Mouse (Mus musculus): ENCODE measurements around the gene Zfp790. TPM values are rescaled to one million over a fixed set of nuclear protein-coding genes. Genes with fewer than 3 reads are reported as not detected.

Zfp790 gene
- total RNA-seq (2021): 10 to 100 TPM; 21.5 to 24.0 TPM

DNA sequence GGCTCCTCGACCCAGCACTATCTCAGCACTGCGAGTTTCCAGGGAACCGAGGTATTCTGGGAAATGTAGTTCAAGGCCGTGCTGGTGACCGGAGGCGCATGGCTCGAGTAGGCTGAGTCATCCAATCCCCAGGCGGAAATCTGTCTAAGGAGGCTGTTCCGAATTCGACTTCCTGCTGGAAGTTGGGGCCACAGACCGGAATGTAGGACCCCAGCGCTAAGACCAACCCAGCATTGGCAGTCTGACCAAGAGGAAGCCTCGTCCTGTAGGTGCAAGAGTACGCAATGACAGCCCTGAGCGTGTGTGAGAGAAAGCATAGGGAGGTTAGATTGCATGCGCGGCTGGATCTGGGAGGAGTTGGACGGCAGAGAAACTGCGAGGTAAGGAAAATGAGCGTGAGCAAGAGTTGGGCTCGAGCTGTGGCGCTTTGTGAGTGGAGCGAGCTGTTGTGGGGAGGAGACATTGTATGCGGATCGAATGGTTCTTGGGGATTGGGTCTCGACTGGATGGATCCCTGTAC is at the start of gene Zfp790:
Gene Zfp790 (plus strand): TSS at position 205 of the 520 bp plus-strand sequence.
- peak; percentile 89 to 91 for DNase-seq

DNA sequence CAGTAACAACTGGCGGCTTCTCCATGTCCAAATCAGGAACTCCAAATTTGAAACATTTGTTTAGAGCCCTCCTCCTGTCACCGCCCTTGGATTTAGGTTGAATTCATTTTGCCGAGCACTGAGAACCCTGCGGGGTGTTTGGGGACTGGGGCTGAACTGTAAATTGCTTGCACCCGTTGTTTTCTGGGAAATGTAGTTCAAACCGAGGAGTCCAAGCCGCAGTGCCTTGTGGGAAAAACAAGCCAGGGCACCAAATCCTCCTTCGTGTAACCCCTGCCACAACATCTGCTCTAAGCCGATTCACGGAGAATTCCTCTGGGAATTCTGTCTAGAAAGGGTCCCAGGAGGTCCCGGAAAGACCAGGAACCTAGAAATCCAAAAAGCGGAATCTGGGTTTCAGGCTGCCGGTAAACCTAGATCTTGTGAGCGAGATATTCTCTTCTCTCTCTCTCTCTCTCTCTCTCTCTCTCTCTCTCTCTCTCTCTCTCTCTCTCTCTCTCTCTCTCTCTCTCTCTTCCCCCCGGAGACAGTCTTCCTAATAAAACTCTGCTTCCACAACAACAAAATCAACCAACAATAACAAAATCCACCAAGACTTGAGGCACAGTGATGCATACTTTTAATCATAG is 48.7 kb upstream of the Zfp790 start:
- DNase-seq: peak; percentile 84 to 85

DNA sequence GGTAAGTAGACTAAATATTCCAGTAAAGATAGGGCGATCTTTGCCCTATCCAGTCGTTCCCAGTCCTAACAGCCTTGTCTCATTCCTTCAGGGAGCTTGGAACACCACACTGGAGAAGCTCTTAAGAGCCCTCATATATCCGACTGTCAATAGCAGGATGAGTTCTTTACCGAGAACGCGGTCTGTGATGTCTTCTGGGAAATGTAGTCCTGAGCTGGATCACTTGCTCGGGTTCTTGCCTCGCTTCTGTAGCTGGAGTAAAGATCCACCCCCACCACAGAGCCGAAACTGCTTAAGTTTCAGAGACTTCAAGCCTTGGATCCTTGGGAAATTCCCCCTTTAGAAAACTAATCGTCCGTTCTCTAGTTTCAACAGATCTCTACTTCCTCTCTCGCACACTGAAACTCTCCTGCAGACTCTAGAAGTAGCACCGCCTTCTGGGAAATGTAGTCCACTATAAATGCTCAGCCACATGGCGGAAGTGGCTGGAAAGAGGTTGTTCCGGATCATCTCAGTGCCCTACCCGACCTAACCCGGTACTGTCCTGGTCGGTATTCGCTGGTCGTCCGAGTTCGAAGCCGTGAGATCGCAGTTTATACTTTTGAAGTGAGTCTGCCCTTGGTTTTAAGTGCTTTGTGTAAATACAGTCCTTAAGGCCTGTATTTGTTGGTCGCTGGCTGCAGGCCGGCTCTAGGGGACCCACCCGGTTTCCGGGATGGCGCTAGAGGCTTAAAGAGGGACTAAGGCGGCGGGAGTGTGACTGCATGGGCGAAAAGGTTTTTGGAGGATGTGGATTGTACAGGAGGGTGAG is 47.6 kb upstream of the Zfp790 start, which contains the start of gene Zfp84:
Gene Zfp84 (plus strand): TSS at position 463 of the 811 bp plus-strand sequence.
- DNase-seq: peak; percentile 89 to 90

DNA sequence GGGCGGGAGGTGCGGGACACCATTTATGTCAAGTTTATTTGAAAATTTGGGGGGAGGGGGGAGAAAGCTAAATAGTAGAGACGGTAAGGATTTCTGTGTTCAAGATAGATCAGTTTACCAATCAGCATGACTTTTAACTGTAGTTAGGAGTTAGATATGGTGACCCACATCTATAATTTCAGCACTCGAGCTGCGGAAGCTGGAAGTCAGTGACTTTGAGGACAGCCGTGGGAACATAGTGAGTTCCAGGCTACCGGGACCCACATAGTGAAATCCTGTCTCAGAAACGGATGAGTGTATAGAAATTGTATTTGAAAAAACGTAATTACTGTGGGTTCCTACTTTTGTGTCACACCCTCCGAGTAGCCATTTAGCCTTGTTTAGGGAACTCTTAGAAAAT is 46.9 kb upstream of the Zfp790 start:
- DNase-seq: no peak

DNA sequence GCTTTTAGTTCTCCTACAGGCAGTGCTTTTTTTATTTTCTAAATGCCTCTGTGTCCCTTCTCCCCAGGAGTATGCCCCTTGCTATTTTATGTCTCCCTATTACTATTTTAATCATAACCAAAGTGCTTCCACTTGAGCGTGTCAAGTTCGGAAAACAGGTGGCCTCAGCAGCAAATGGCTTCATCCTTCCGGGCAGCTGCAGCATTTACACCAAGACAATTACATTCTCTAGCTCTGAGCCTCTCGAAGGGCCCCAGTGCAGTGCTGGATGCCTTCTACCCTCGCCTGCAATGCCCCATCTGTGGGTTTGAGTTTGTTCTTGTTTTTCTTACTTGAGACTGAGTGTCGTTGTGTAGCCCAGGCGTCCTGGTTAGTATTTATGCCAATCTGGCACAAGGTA is 42.4 kb upstream of the Zfp790 start:
- DNase-seq: no peak

DNA sequence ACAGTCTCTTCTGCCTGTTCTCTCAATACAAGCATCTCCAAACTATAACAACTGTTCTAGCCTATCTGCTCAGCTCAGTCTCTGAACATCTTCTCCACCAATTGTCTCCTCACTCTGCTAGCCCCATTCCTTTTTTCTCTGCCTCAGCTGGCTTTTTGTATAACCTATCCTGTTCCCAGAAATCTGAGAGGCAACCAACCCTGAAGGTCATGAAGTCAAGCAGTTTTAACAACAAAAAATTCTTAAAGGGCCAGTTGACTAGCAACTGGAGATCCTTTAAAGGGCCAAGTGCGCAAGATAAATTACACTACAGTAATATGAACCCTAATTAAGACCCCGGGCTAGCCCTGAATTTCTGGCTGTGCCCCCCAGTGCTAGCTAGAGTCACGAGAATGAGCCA is 41.5 kb upstream of the Zfp790 start:
- no peak for DNase-seq

DNA sequence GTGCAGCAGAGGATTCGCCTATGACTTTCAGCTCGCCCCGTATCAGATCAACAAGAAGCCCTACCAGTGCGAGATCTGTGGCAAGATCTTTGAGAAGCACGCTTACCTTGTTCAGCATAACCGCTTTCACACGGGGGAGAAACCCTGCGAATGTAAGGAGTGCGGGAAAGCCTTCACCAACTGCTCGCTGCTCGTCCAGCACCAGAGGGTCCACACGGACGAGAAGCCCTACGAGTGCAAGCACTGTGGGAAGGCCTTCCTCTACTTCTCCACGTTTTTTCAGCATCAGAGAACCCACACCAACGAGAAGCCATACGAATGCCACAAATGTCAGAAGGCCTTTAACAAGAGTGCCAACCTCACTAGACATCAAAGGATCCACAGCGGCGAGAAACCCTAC is 39.3 kb upstream of the Zfp790 start:
- no peak for DNase-seq

DNA sequence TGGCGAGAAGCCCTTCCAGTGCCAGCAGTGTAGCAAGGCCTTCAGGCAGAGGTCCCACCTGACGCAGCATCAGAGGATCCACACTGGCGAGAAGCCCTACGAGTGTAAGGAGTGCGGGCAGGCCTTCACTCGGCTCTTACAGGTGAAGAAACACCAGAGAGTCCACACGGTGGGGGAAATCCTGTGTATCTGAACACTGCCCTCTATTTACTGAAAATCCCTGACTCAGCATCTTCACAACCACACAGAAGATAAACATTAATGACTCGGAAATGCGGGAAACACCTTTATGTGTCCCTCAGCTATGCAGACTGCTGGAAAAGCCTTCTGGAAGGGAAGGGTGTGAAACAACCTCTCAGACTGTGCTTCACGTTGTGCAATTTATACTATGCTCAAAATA is 38.5 kb upstream of the Zfp790 start:
- no peak for DNase-seq

DNA sequence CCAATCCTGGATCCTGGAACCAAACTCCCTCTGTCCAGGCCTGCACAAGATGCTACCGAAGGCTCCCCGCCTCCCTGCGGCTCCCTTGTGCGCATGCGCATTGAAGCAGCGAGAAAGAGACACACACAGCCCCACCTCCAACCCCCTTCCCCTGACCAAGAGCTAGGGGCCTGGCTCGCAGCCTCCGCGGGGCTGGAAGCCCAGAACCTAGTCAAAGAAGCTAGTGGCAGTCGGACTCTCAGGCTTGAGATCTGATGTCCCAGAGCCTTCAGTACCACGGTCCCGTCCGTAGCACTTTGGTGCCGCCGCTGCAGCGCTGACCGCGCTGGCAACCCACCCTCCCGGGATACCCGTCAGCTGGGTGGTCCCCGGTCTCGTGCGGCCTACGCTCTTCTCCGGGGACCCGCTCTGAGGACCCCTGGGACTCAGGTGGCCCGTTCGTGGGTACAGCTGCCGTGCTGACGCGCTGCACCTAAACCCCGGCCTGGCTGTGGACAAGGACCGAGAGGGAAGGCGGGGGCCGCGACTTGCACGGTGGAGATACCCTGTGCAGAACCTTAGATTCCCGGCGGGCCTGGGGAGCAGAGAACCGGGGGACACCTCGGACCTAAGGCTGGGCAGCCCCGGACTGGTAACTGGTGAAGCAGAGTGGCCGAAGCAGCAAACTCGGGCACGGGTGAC is 31.9 kb upstream of the Zfp790 start, which contains the start of gene Zfp30:
Gene Zfp30 (plus strand): TSS at position 128 of the 681 bp plus-strand sequence.
- peak; percentile 83 to 85 for DNase-seq

DNA sequence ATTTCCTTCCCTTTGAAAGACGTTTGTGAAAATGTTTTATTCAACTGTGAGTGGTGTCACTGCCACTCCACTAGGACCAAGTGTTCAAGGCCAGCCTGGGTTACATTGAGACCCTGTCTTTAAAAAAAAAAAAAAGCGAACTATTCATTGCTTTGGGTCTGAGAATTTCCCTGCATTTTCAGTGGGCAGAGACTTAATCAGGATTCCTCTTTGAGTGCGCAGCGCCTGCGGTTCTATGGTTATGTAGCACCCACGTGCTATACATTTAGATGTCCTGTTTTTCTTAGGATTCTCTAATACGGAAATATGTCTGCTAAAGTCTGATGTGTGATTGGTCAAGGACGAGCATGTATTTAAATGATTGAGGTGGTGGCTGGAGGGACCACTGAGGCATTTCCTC is 30.9 kb upstream of the Zfp790 start:
- no peak for DNase-seq

DNA sequence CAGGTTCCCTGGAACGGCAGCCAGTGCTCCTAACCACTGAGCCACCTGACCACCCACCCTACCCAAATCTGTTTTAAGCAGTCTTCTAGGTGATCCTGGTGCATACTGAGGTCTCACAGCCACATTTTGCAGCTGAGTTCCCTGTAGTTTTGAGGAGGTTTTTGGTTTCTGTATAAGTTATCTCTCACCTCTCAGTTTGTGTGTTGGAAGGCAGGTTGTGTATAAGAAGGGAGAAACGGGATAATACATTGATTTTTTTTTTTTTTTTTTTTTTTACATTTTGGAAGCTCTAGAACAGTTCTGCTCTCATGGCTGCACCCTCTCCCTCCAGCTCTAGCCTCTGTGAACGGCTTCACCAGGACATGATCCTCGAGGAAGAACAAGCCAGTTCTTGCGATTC is 30.0 kb upstream of the Zfp790 start:
- DNase-seq: no peak

DNA sequence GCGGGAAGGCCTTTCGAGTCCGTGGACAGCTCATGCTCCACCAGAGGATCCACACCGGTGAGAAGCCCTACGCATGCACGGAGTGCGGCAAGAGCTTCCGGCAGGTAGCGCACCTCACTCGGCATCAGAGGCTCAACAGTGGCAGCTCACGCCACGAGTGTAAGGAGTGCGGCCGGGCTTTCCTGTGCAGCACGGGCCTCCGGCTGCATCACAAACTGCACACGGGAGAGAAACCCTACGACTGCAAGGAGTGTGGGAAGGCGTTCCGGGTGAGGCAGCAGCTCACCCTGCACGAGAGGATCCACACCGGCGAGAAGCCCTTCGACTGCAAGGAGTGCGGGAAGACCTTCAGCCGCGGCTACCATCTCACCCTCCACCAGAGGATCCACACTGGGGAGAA is 23.0 kb upstream of the Zfp790 start:
- DNase-seq: no peak

DNA sequence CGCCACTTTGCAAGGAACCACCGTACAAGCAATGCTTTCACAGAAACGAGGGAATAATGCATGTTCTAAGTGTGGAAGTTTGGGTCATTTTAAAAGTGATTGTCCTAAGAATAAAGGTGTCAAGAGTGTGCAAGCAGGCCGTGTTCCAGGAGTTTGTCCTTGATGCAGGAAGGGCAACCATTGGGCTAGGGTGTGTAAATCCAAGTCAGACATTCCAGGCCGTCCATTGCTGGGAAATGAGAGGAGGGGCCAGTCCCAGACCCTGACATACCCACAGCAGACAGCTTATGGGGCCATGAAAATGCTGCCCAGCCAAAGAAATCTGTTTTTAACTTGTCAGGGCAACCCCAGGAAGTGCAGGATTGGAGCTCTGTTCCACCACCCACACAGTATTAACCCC is 8.9 kb upstream of the Zfp790 start:
- no peak for DNase-seq

DNA sequence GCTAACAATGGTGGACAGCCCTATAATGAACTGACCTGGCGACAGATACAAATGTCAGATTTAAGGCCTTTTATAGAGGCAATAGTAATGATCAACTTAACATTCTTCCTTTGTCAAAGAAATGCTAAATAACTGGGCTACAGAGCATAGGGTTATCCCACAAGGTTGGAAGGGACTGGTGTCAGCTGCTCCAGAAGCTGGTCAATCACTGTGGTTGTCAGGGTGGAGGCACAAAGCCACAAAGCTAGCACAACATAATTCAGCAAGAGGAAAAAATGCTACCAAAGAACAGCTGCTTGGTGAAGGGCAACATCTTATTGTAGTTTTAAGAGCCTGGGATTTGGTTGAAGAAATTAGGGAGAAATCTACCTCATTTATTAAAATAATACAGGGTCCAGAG is 3.7 kb upstream of the Zfp790 start:
- DNase-seq: no peak

DNA sequence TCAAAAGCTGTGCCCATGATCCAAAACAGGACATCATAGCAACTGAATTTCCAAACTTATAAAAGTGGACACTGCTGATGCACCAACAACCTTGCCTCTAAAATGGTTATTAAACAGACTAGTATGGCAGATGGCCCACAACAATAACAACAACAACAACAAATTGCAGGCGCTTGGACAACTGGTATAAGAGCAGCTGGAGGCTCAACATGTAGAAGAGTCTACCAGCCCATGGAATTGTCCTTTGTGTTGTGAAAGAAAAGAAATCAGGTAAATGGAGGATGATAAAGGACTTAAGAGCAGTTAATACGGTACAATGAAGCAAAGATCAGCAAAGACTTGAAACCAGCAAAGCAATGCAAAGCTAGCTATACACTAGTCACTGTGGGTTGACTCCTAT is 1.5 kb upstream of the Zfp790 start:
- DNase-seq: no peak

DNA sequence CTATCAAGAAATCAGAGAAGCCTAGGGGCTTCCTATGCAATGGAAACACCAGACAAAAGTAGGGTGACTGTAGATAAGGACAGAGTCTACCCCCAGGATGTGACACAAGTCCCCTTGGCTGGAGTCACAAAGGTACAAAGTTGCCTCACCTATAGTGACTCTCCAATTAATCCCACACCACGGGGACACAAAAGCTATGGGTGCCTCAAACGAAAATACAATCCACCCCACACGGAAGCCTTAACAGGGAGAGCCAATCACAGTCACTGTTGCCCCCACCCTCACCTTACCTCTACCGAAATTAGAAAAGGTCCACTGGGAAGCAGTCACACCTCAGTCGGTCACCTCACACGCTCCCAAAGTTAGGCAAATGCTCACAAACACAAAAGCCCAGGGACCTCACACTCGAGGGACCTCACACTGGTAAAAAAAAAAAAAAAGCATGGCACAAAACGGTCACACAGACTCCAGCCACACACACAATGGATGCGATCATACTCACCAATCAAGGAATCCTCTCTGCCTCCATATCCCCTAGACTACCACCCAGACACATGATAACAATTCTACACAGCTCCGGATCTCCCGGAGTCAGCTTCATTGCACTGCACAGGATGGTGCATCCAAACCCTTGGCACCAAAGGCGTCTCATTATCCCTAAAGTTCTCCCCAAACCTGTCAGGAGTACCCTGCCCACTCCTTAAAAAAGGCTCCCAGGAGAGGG is 691 bp upstream of the Zfp790 start:
- no peak for DNase-seq

DNA sequence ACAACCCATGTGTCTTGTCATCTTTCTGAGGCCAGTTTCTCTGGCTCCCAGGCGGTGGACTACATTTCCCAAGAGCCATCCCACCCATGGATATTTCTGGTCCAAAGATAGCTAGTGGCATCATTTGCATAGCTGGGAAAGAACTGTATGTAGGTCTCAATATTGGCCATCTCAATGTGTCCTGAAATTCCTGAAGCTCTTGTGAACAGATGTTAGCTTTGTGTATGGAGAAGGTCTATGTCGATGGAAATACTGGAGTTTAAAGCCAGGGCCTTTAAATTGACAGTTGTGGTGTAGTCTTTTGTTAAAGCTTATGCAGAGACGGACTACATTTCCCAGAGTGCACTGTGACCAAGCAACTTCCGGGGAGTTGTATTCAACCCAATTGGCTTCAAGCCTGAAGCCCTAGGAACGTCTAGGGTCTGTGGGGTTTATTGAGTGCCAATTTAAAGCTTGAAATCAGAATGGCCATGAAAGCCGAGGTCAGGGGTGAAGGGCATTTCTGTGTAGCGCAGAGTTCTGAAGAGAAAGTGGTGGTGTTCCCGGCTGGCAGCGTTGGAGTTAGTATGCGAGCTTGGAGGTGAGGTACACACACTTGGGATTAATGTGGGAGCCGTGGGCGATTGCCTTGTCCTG is 2.8 kb downstream of the Zfp790 start:
- DNase-seq: peak; percentile 51 to 76

DNA sequence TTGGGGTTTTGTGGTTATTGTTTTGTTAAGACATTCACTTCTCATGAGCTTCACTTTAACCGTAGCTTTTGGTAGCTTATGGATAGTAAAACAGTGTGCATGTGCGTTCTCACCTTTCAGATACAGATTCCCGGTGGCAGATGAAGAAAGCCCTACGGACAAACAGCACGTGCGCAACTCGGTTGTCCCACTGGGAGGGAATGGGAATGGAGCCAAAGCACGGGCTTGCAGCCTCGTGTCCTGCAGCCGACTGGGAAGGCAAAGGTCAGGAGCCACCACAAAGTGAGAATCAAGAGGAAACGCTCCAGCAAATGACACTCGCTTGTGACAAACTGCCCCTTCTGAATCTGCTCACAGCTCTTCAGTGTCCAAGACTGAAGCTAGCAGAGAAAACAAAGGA is 12.1 kb downstream of the Zfp790 start:
- no peak for DNase-seq

DNA sequence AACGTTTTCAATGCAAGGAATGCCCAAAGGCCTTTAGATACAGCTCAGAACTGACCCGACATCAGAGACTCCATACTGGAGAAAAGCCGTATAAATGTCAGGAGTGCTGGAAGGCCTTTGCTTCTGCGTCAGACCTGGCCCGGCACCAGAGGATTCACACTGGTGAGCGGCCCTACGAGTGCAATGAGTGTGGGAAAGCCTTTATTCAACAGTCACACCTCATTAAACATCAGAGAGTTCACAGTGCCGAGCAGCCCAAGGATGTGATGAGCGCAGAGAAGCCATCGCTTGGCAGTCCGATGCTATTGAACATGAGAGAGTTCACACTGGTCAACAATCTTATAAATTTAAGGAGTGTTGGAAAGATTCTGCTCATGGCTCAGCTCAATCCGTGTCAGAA is 13.9 kb downstream of the Zfp790 start:
- no peak for DNase-seq

DNA sequence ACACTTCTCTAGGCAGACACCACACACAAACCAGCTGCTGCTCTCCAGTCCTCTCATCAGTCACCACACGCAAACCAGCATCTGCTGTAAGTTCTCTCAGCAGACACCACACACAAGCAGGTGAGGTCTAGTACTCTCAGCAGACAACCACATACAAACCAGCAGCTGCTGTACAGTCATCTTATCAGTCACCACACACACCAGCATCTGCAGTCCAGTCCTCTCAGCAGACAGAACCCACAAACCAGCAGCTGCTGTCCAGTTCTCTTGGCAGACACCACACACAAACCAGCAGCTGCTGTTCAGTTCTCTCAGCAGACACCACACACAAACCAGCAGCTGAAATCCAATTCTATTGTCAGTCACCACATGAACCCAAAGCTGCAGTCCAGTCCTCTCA is 20.9 kb downstream of the Zfp790 start:
- DNase-seq: no peak

DNA sequence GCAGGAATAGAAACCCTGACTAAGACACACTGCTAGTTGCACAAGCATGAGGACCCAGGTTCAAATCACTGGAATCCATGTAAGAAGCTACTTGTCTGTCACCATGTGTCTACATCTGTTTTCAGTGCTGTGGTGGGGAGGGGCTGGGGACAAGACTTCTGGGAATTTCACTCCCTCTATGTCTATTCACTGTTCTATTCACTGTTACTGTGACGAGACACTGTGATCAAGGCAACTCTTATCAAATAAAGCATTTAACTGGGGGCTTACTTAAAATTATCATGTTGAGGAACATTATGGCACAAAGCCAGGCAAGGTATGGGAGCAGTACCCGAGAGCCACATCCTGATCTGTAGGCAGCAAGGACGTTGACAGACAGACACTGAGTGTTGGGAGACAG is 23.3 kb downstream of the Zfp790 start:
- no peak for DNase-seq

DNA sequence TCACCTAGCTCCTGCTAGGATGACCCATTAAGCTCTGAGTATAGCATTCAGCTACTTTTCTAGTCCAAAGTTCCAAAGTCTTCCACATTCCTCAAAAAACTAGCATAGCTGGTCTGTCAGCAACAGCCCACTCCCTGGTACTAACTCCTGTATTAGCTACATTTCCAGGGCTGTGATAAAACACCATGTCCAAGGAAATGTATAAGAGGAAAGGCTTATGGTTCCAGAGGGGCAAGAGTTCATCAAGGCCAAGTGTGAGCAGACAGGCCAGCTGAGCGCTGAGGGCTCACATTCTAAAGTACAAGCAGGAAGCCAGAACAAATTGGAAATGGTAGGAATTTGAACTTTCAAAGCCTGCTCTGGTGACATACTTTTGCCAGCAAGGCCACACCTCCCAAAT is 26.2 kb downstream of the Zfp790 start:
- DNase-seq: no peak

Data from layer of hippocampus, postnatal 36 days (tissue).